Mouse (Mus musculus) kidney, adult 11 months (tissue): ENCODE results near the gene Mphosph9.

Experiments used
- DNase-seq: peaks from one replicate; pipeline ENCODE4 v3.0.0; 2022

Mphosph9 gene

DNA sequence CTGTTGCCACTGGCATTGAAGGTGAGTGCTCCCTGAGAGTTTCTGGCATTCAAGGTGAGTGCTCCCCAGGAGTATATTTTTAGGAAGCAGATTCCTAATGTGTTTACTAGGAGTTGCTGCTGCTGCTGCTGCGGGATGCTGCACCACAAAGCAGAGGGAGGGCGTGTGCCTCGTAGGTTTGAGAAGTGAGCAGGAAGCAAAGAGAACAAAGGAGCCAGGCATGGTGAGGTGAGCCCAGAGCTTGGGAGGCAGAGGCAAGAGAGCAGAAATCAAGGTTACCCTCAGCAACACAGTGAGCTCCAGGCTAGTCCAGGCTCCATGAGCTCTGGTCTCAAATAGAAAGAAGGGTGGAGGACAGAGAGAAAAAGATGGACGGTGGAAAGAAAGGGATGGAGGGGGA, 64.5 kb downstream of the Mphosph9 start:
- no peak for DNase-seq

DNA sequence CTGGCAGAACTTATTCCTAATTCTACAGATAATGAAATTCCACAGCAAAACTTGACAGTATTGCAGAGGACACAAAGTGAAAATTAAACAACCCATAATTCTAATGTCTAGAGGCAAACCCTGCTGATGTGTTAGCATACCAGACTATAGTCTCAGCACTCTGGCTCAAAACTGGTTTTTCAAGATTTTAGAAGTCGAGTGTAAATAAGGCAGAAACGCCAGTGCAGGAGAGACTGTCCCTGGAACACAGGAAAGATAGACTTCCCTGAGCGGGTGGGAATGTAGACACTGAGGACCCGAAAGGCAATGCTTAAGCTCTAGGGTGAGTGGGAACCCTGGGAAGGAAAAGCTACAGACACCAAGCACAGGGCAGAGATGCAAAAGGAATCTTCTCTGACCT, 65.7 kb downstream of the Mphosph9 start:
- DNase-seq, result no peak

- DNase-seq, result no peak
Observed at GRCm38 (mm10) chr5:124259133-124259532, 68.6 kb downstream of the Mphosph9 start.

GRCm38 (mm10) chr5:124258026-124258425, 69.7 kb downstream of the Mphosph9 start:
- no peak for DNase-seq

DNA sequence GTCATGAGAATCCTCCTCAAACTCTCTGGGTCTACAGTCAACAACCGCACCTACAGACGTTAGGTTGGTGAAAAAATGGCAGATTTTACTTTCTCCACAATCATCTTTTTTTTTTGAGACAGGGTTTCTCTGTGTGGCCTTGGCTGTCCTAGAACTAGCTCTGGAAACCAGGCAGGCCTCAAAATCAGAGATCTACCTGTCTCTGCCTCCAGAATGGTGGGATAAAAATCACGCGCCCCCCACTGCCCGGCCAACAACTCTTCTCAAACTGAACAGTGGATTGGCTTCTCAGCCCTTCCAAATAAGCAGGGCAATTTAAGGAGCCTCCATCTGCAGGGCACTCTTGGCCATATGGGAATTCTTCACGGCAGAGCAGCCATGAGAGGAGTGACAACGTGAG, 72.6 kb downstream of the Mphosph9 start:
- no peak for DNase-seq

DNA sequence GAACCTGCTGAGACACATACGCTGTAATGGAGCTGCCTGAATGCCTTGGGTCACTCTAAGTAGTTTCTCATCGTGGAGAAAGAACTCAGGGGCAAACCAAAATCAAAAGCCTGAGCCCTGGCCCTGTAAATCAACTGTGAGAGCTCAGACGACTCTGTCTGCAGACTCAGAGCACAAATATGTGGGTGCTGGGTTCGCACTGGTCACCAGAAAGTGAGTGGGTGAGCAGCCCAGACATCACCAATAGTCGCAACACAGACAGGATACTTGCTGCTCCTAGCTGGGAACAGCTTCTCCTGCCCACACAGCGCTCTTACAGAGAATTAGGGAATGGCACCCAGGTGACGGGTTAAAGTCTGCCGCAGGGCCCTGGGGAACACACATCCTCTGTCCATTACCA, 74.2 kb downstream of the Mphosph9 start:
- DNase-seq, result no peak

- DNase-seq, result no peak
Observed at GRCm38 (mm10) chr5:124252580-124253320, 75.0 kb downstream of the Mphosph9 start.

GRCm38 (mm10) chr5:124251070-124251469, 76.7 kb downstream of the Mphosph9 start:
- DNase-seq, result no peak

GRCm38 (mm10) chr5:124249614-124250591, 77.9 kb downstream of the Mphosph9 start, which contains the start of gene Pitpnm2:
TSS of gene Pitpnm2 (minus strand) at chr5:124249760.
- DNase-seq, result no peak

DNA sequence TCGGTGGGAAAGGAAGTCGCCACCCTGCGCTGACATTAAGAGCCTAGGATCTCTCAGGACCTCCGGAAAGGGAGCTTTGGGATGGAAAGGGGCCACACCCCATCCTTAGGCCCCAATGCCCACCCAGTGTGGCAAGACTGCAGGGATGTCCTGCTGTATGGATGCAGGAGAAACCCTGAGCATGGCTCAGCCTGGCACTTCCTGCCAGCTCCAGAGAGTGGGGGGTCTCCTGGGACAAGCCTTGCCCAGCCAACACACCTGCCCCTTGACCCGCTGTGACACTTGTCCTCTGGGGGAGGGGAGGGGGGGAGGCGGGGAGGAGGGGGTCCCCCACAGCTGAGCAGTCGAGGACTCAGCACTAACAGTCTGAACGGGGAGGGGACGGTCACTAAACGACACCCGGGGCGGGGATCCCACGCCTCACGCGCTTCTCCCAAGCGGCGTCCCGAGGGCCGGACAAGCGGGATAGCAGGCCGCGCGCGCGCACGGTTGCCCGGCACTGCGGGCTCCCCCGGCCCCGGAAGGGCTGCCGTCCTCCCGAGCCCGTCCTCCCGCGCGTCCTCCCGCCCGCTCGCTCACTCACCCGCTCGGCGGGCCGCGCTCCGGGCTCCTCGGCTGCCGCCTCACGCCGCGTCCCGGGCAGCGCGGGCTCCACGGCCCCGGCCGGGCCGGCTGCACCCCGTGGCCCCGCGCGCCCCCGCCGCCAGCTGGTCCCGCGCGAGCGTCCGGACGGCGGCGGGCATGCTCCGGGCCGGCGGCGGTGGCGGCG, 78.7 kb downstream of the Mphosph9 start:
- DNase-seq, result peak; percentile 34

DNA sequence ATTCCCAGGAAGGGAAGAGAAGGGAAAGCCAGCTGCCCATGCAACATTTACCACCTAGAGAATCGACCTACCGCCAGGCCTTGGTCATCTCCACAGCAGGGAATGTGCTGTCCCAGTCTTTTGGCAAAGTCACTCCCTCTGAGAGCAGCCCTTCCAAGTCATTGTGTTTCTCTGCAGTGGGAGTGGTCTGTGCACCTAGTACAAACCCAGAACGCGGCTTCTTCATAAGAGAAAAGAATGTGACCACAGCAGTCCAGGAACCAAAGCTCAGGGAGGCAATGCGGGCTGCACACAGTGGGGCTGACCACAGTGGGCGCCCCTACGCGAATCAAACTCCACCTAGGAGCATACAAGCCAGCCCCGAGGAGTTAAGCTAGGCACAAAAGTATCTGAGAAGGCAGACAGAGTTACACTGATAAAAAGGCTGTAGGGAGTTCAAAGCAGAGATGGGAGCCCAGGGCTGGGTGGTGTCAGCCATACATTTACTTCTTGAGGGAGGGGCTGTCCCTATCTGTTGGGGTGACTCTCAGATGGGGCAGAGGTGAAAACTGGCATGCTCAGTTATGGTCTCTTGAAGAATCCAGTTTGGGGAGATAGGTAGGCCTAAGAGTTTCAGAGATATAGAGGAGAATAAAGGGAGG, 79.7 kb downstream of the Mphosph9 start:
- DNase-seq, result peak; percentile 30

DNA sequence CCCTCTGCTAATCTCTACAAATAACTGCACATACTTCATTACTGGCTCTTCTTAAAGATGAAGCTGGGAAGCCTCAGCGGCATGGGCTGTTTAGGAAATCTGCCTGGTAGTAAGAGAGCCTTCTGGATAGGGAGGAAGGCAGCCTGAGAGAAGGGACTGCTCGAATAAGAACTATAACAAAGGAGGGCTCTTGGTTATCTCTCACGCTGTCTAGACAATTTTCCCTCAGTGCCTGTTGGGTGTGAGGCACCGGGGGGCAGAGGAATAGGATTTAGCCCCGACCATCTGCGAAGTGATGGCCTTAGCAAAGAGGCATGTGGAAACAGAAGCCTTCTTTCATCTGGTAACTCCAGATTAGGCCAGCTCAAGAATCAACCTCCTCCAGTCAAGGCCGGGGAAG, 80.5 kb downstream of the Mphosph9 start:
- DNase-seq, result no peak

- DNase-seq, result no peak
Observed at GRCm38 (mm10) chr5:124244885-124245284, 82.9 kb downstream of the Mphosph9 start.

GRCm38 (mm10) chr5:124244449-124244848, 83.3 kb downstream of the Mphosph9 start:
- DNase-seq, result no peak

GRCm38 (mm10) chr5:124243236-124243901, 84.4 kb downstream of the Mphosph9 start:
- DNase-seq, result no peak

GRCm38 (mm10) chr5:124241686-124242444, 85.9 kb downstream of the Mphosph9 start:
- DNase-seq, result no peak

DNA sequence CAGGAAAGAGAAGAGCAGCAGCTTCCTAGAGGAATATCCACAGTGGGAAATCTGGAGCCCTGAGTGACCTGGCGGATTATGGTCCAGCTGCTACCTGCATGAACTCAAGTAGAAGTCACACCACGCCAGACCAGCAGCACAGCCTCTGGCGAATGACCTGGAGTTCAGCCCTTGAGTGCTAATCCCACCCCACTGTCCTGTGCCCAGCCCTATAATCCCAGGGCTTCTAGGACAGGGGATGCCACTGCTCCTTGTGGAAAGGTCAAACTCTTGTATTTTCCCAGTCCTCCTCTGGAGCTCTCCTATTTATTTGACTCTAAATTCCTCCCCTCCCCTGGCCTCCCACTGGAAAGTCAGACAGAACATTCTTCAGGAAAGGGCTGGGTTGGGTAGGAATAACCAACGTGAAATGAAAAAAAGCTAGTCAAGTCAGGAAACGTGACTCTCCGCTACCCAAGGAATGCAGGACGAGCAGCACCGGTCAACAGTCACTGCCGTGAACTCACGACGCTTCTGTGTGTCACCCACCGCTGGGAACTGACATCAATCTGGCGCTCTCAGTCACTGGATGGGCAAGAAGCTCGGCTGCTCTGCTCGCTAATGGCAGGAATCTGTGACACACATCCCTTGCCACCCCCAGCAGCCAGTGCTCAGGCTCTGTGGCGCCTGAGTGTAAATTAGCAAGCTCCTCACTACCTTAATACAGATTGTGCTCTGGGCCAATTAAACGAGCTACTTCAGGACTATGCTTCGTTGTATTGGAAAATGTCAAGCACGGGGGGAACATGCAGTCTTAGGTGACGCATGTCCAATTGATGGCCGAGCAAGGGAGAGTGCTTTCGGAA, 86.7 kb downstream of the Mphosph9 start:
- DNase-seq, result peak; percentile 49

GRCm38 (mm10) chr5:124236180-124236579, 91.6 kb downstream of the Mphosph9 start:
- DNase-seq, result peak; percentile 93

DNA sequence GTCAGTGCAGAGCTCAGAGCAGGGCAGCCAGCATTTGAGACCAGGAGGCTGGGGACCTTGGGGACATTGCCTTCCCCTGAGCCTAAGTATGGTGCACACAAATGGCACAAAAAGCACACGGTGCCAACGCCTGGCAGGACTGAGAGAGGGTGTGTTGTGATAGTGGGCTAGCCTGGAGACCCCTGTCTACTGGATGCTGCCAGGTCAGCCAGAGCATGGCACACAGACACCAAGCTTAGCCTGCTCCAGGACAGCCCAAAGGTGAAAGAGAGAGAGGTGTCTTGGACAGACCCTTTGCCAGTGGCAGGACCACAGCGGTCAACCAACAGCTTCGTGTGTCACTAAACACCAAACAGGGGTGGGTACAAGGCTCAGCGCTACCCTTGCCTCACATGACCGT, 93.0 kb downstream of the Mphosph9 start:
- DNase-seq, result no peak
